Mouse (Mus musculus): ENCODE measurements around the gene Kif26b.

Gene Kif26b

GRCm38 (mm10) chr1:178540247-178540646 lies 11.3 kb downstream of the Kif26b start:
- no peak for DNase-seq (ENCODE audit: low spot score in 2 of 2)

- DNase-seq (ENCODE audit: low spot score in 2 of 2): no peak
These were observed 13.5 kb downstream of the Kif26b start for GRCm38 (mm10) chr1:178542415-178542814.

DNA sequence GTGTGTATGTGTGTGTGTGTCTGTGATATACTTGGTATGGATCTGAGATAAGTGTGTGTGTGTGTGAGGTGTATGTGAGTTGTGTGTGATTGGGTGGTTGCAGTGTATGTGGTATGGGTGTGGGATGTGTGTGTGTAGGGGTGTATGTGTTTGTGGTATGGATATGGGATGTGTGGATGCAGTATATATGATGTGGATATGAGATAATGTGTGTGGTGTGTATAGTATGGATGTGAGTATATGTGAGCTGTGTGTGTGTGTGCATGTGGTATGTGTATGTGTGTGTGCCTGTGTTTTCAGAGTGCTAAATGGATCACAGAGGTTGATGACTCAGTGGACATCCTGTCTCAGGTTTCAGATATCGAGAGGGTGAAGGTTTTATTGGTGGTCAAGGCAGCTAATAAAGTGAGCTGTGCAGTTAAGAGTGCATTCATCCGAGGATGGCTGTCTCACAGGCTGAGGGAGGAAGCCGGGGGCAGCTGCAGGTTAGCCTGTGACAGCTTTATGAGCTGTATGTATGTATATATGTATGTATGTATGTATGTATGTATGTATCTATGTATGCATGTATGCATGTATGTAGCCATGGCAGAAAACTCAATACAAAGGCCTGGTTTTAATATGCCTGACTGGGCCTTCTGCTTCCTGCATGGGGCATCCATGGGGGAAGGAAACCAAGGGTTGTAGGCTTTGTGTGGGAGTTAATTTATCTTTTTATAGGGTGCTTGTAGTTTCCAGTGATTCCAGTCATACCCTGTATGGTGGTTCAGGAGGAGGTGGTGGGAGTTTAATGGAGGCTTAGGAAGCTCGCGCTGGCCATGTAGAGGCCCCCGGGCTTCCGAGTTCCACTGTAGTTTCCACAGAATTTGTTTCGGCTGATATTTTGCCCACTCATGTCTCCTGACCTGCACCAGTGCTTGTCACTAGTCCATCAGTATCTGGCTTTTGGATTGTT lies 14.3 kb downstream of the Kif26b start:
- no peak for DNase-seq (ENCODE audit: low spot score in 2 of 2)

DNA sequence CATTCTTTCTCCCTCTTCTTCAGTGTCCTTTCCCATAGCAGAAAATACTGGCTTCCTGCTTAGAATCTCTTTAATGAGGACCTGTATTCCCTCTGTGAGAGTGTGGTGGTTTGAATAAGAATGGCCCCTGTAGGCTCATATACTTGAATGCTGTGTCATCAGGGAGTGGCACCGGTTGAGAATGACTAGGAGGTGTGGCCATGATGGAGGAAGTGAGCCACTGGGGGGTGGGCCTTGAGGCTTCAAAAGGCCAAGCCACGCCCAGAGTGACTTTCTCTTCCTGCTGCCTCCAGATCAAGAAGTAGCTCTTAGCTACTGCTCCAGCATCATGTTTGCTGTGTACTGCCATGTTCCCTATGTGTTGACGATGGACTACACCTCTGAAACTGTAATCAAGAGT lies 15.7 kb downstream of the Kif26b start:
- DNase-seq (ENCODE audit: low spot score in 2 of 2): no peak

- no peak for DNase-seq (ENCODE audit: low spot score in 2 of 2)
These were observed 20.7 kb downstream of the Kif26b start for GRCm38 (mm10) chr1:178549576-178549975.

DNA sequence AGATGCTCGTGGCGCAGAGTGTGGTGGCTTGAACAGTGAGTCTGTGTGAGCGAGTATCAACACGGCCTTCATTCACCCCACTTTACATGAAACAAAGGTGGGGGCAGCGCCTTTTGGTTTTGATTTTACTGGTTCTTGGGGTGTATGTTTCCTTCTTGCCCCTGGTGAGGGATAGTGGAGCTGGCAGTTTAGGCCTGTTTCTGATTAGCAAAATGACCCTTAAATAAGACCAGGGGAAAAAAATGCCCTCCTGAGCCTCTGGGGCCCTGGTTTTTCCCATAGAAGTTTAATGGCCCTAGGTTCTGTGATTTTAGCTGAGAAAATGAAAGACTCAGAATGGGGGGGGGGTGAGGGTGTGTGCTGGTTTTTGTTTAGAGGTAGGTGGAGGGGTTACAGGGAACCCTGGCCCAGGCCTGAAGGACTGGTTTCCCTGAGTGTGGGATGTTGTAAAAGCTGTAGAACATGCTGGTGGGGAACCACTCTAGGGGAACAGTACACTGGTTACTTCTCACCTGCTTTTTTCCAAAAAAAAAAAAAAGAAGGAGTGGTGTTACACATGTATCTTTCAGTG lies 21.6 kb downstream of the Kif26b start:
- no peak for DNase-seq (ENCODE audit: low spot score in 2 of 2)

- no peak for DNase-seq (ENCODE audit: low spot score in 2 of 2)
These were observed 23.5 kb downstream of the Kif26b start for GRCm38 (mm10) chr1:178552278-178552897.

DNA sequence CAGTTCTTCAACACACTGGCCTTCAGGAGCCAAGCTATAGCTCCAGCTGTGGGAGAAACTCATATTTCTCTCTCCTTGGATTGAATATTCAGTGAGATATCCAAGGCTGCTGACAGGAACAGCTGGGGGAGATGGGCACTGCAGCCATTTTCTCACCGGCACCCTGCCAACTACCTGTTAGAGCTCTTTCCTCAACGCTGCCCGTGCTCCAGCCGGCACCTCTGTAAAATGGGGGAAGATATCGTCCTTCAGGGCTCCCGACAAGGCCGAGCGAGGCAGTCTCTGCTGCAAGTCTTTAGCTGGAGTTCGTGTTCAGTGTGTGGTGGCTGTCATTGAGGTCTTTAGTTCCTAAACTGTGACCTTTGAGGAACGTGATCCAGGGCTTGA lies 24.0 kb downstream of the Kif26b start:
- no peak for DNase-seq (ENCODE audit: low spot score in 2 of 2)

DNA sequence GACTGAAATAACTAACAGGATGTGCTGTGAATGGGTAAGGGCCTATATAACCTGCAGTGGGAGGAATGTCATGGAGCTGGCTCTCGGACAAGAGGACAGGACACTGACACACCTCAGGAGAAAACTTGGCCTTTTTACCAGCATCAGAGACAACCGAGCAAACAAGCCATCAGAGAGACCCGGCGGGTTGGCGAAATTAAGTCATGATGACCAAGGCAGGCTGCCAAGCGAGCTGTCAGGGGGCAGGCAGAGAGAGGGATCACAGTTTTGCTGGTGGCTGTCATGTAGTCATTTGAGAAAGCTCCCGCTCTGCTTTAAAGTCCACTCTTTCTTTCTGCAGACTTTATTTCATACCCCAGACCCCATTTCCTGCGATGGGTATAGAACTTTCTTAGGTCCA lies 27.3 kb downstream of the Kif26b start:
- no peak for DNase-seq (ENCODE audit: low spot score in 2 of 2)

DNA sequence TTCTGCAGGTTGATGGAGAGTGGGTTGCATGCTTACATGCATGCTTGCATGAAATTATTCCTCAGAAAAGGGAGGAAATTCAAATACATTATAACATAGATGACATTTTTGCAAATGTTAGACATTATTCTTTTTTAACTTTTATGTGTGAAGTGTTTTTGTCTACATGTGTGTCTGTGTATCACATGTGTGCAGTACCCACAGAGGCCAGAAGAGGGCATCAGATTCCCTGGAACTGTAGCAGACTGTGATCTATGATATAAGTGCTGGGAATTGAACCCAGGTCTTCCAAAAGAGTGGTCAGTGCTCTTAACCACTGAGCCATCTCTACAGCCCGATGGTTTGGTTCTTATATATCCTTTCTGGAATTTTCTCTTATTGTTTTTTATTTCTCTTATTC lies 31.1 kb downstream of the Kif26b start:
- no peak for DNase-seq (ENCODE audit: low spot score in 2 of 2)

GRCm38 (mm10) chr1:178563834-178564233 lies 34.9 kb downstream of the Kif26b start:
- DNase-seq (ENCODE audit: low spot score in 2 of 2): no peak

DNA sequence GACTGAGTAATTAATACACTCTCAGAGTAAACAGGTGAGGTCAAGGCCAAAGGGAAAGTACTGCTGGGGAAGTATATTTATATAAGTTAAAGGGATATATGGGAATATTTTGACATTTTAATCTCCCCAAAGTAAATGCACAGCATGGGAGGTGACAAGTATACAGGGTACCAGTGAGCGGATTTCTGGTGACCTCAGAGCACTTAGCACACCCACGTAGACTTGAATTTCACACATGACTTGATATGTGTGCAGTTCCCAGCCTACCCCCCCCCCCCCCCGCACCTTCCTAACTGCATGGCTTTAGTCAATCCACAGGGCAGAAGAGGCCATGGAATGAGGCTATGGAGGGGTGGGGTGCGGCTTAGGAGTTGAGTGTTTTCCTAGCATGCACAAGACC lies 35.9 kb downstream of the Kif26b start:
- no peak for DNase-seq (ENCODE audit: low spot score in 2 of 2)

- DNase-seq (ENCODE audit: low spot score in 2 of 2): no peak
These were observed 39.9 kb downstream of the Kif26b start for GRCm38 (mm10) chr1:178568551-178569545.

- DNase-seq (ENCODE audit: low spot score in 2 of 2): no peak
These were observed 42.1 kb downstream of the Kif26b start for GRCm38 (mm10) chr1:178571009-178571408.

DNA sequence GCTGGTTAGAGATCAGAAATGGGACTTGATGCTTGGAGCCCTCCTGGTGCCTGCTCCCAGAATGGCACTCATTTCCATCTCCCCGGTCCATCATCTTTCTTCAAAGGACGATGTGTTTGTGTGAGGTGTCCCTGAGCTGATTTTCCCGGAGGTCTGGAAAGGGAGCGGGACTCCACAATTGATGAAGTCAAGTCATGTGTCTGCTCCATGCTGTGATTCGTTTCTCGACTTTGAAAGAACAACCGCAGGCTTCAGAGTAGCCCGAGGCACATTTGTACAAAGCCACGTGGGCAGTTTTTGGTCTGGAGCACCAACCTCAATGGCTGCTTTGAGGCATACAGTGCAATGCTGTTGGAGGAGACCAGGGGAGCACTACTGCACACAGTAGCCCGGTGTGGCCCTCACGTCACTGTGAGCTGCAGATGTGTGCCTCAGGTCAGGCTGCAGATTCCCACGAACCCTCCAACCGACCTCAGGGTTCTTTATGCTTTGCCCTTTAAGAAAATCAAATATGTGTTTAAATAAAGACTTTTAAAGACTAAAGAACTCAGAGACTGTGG lies 43.0 kb downstream of the Kif26b start:
- DNase-seq (ENCODE audit: low spot score in 2 of 2): no peak

DNA sequence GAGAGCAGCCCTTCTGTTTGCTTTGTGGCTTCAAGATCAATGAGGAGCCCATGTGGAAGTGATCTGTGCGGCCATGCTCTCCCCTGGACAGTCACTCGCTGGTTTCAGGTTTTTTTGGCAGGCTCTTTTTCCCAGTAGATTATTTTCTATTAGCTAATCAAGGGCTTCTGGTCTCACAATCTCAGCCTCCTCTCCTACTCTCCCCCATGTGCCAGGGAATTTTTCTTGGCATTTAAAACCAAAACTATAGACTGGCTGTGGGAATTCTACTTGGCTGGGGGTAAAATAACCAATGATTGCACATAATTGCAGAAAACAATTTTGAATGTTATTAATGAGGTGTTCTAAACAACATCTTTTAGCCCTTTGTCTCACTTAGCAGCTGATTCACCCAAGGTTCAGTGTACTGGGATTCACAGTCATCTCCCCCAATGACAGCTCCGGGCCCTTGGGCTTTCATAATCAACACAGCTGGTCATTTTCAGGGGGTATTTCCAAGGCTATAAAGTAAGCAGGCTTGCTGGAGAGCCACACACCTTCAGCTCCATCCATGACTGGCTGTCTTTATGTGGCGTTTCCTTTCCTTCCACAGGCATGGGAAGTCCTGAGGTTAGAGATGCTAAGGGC lies 44.6 kb downstream of the Kif26b start:
- DNase-seq (ENCODE audit: low spot score in 2 of 2): no peak

- no peak for DNase-seq (ENCODE audit: low spot score in 2 of 2)
These were observed 46.8 kb downstream of the Kif26b start for GRCm38 (mm10) chr1:178575706-178576105.

DNA sequence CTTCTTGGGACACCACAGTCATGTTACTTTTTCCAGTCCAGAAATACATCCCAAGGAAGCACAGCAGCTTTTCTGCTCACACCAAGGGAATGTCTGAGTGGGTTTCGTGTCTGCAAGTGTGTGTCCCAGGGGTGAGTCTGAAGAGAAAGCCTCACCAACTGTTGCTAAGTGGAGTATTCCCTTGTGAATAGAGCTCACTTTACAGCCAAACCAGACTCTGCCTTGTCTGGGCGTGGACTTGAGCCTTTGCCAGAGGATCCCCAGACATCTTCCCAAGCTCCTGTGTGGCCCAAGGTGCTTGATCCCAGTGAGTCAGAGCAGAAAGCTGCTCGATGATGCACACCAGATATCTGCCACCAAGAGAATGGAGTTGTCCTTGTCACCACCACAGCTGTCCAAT lies 48.0 kb downstream of the Kif26b start:
- no peak for DNase-seq (ENCODE audit: low spot score in 2 of 2)

GRCm38 (mm10) chr1:178585366-178586020 lies 56.6 kb downstream of the Kif26b start:
- no peak for DNase-seq (ENCODE audit: low spot score in 2 of 2)
